Mouse (Mus musculus) midbrain, embryonic 16.5 days (tissue): Measurements from ENCODE around the gene E130308A19Rik. TPM values are rescaled to one million over a fixed set of nuclear protein-coding genes. Genes with fewer than 3 reads are reported as not detected.

ENCODE experiments used
- ATAC-seq: fragments of 200-750 bp; cut with Nextera tagmentation; 2 replicates; pipeline ENCODE4 v1.8.0; 2017; ENCODE audit warnings: moderate TSS enrichment
- H3K27ac ChIP-seq: fragments of 300-500 bp; sonication (generic); 2 replicates; pipeline ENCODE4 v1.5.1; 2014; ENCODE audit warnings: mild to moderate bottlenecking, low read length, mixed read lengths
- H3K27me3 ChIP-seq: fragments of 300-500 bp; sonication (generic); 2 replicates; pipeline ENCODE4 v1.6.1; 2014; ENCODE audit warnings: low read depth, low read length, mixed read lengths; ENCODE audit not compliant: control insufficient read depth, insufficient read depth
- H3K36me3 ChIP-seq: fragments of 300-500 bp; sonication (generic); 2 replicates; pipeline ENCODE4 v1.6.1; 2014; ENCODE audit warnings: mild to moderate bottlenecking, low read length, moderate library complexity, mixed read lengths; ENCODE audit not compliant: control insufficient read depth, insufficient read depth
- H3K4me1 ChIP-seq: fragments of 300-500 bp; sonication (generic); 2 replicates; pipeline ENCODE4 v1.6.1; 2014; ENCODE audit warnings: mild to moderate bottlenecking, low read length, mixed read lengths; ENCODE audit not compliant: control insufficient read depth, insufficient read depth
- H3K4me2 ChIP-seq: fragments of 300-500 bp; sonication (generic); 2 replicates; pipeline ENCODE4 v1.6.1; 2014; ENCODE audit warnings: mild to moderate bottlenecking, low read length, mixed read lengths
- H3K4me3 ChIP-seq: fragments of 300-500 bp; sonication (generic); 2 replicates; pipeline ENCODE4 v1.5.1; 2014; ENCODE audit warnings: low read depth, mild to moderate bottlenecking, low read length, moderate library complexity, mixed read lengths
- H3K9ac ChIP-seq: fragments of 300-500 bp; sonication (generic); 2 replicates; pipeline ENCODE4 v1.6.1; 2014; ENCODE audit warnings: low read depth, low read length, mixed read lengths
- H3K9me3 ChIP-seq: fragments of 300-500 bp; sonication (generic); replicated peaks from 2 replicates; pipeline ENCODE4 v1.6.1; 2014; ENCODE audit warnings: mild to moderate bottlenecking, low read length, mixed read lengths; ENCODE audit not compliant: control insufficient read depth, poor library complexity, severe bottlenecking
- WGBS: fragments of 180-500 bp; shearing (Covaris S2); extraction: QIAGEN DNeasy Blood & Tissue Kit; methylation state at CpG from one replicate; pipeline ENCODE4 v1.1.7; 2014; 5-methylcytosine and 5-hydroxymethylcytosine counted together
- polyA plus RNA-seq: library from polyadenylated mRNA; unstranded; fragments of >200 nt; fragmentation: Nextera tagmentation; extraction: Ambion mirVana; gene quantifications from 2 replicates; pipeline ENCODE4 v1.2.1, GENCODE M21; 2015

E130308A19Rik gene
- polyA plus RNA-seq, 1 experiment from 2014 or later: 38.1 TPM

- H3K9ac ChIP-seq: no peak overlapping the region
- H3K27me3 ChIP-seq: no peaks in the 10 kb centered on the region
- 61% methylated on average over 4 of the region's 4 CpGs for WGBS
- H3K36me3 ChIP-seq: peaks cover 7% of the 10 kb centered on the region; the same call in 1 of the 2 replicates
- H3K9me3 ChIP-seq: no peaks in the 10 kb centered on the region
- no peak overlapping the region for H3K27ac ChIP-seq
- no peak overlapping the region for H3K4me3 ChIP-seq
- no peak for ATAC-seq
- no peak overlapping the region for H3K4me2 ChIP-seq
- 0 out of 2 replicates have a peak, but pooled peaks cover 2% of the 10 kb centered on the region for H3K4me1 ChIP-seq
These were observed 60.7 kb downstream of the E130308A19Rik start for GRCm38 (mm10) chr4:59686716-59687115.

GRCm38 (mm10) chr4:59689055-59689454 lies 63.0 kb downstream of the E130308A19Rik start:
- Histone ChIP-seq H3K27ac (no peak overlapping the region), H3K9me3 (no peaks in the 10 kb centered on the region), H3K9ac (no peak overlapping the region), H3K27me3 (no peaks in the 10 kb centered on the region), H3K4me1 (no peaks in the 10 kb centered on the region), H3K4me2 (no peak overlapping the region), H3K36me3 (peaks cover 7% of the 10 kb centered on the region; the same call in 1 of the 2 replicates), H3K4me3 (no peak overlapping the region)
- no peak for ATAC-seq
- WGBS: 79% methylated on average over 4 of the region's 4 CpGs

- Histone ChIP-seq H3K4me3 (no peak overlapping the region), H3K9ac (no peak overlapping the region), H3K9me3 (no peaks in the 10 kb centered on the region), H3K36me3 (peaks cover 7% of the 10 kb centered on the region; the same call in 1 of the 2 replicates), H3K27ac (no peak overlapping the region), H3K27me3 (no peaks in the 10 kb centered on the region), H3K4me1 (no peaks in the 10 kb centered on the region), H3K4me2 (no peak overlapping the region)
- no peak for ATAC-seq
- WGBS: 33% methylated on average over 4 of the region's 4 CpGs
These were observed 64.1 kb downstream of the E130308A19Rik start for GRCm38 (mm10) chr4:59690145-59690544.

- H3K27ac ChIP-seq: no peak overlapping the region
- no peak overlapping the region for H3K4me3 ChIP-seq
- H3K4me2 ChIP-seq: no peak overlapping the region
- H3K9me3 ChIP-seq: no peaks in the 10 kb centered on the region
- peaks cover 4% of the 10 kb centered on the region; the same call in 1 of the 2 replicates for H3K4me1 ChIP-seq
- no peaks in the 10 kb centered on the region for H3K27me3 ChIP-seq
- no peak for ATAC-seq
- H3K9ac ChIP-seq: no peak overlapping the region
- no peaks in the 10 kb centered on the region for H3K36me3 ChIP-seq
- WGBS: 91% methylated on average over 3 of the region's 3 CpGs
These were observed 70.8 kb downstream of the E130308A19Rik start for GRCm38 (mm10) chr4:59696846-59697245.

GRCm38 (mm10) chr4:59697869-59698268 lies 71.9 kb downstream of the E130308A19Rik start:
- Histone ChIP-seq H3K9ac (no peak overlapping the region), H3K4me1 (peaks cover 4% of the 10 kb centered on the region; the same call in 1 of the 2 replicates), H3K4me3 (no peak overlapping the region), H3K27ac (no peak overlapping the region), H3K36me3 (no peaks in the 10 kb centered on the region), H3K9me3 (no peaks in the 10 kb centered on the region), H3K4me2 (no peak overlapping the region), H3K27me3 (no peaks in the 10 kb centered on the region)
- no peak for ATAC-seq
- WGBS: 46% methylated on average over 3 of the region's 3 CpGs

- Histone ChIP-seq H3K36me3 (no peaks in the 10 kb centered on the region), H3K4me3 (no peak overlapping the region), H3K9ac (no peak overlapping the region), H3K9me3 (no peaks in the 10 kb centered on the region), H3K4me2 (no peak overlapping the region), H3K4me1 (peaks cover 4% of the 10 kb centered on the region; the same call in 1 of the 2 replicates), H3K27ac (no peak overlapping the region), H3K27me3 (no peaks in the 10 kb centered on the region)
- ATAC-seq: no peak
- 95% methylated on average over 4 of the region's 4 CpGs for WGBS
These were observed 73.2 kb downstream of the E130308A19Rik start for GRCm38 (mm10) chr4:59699014-59699792.

- WGBS: 79% methylated on average over 5 of the region's 5 CpGs
- Histone ChIP-seq H3K9ac (no peak overlapping the region), H3K4me2 (no peak overlapping the region), H3K36me3 (no peaks in the 10 kb centered on the region), H3K4me3 (no peak overlapping the region), H3K27ac (no peak overlapping the region), H3K27me3 (no peaks in the 10 kb centered on the region), H3K9me3 (no peaks in the 10 kb centered on the region), H3K4me1 (peaks cover 7% of the 10 kb centered on the region; the same call in 1 of the 2 replicates)
- ATAC-seq: no peak
These were observed 83.3 kb downstream of the E130308A19Rik start for GRCm38 (mm10) chr4:59709321-59709720.

GRCm38 (mm10) chr4:59710736-59711389 lies 84.9 kb downstream of the E130308A19Rik start:
- H3K9me3 ChIP-seq: no peaks in the 10 kb centered on the region
- WGBS: 46% methylated on average over 8 of the region's 8 CpGs
- H3K4me3 ChIP-seq: no peak overlapping the region
- no peaks in the 10 kb centered on the region for H3K27me3 ChIP-seq
- H3K9ac ChIP-seq: no peak overlapping the region
- H3K36me3 ChIP-seq: no peaks in the 10 kb centered on the region
- H3K4me2 ChIP-seq: no peak overlapping the region
- H3K27ac ChIP-seq: no peak overlapping the region
- no peak; the same call in 1 of the 2 replicates for ATAC-seq
- H3K4me1 ChIP-seq: peaks cover 16% of the 10 kb centered on the region

- H3K27ac ChIP-seq: no peak overlapping the region
These were observed 86.4 kb downstream of the E130308A19Rik start for GRCm38 (mm10) chr4:59712451-59712850.

More at GRCm38 (mm10) chr4:59712451-59712850, 86.4 kb downstream of the E130308A19Rik start:
- Histone ChIP-seq H3K4me2 (no peak overlapping the region), H3K9me3 (no peaks in the 10 kb centered on the region), H3K4me3 (no peak overlapping the region), H3K36me3 (no peaks in the 10 kb centered on the region), H3K9ac (no peak overlapping the region), H3K4me1 (peaks cover 21% of the 10 kb centered on the region), H3K27me3 (no peaks in the 10 kb centered on the region)
- no peak for ATAC-seq
- WGBS: 42% methylated on average over 6 of the region's 6 CpGs
